Mouse (Mus musculus) lung, adult 2 months (tissue): ENCODE measurements around the gene Haus6.

Source experiments
- CTCF ChIP-seq: fragments of 200-500 bp; IDR thresholded peaks from 2 replicates; pipeline ENCODE4 v1.5.1; 2011; ENCODE audit warnings: mild to moderate bottlenecking, low read length, control low read depth; ENCODE audit not compliant: insufficient read depth
- POLR2A ChIP-seq: fragments of 200-500 bp; IDR thresholded peaks from 2 replicates; pipeline ENCODE4 v1.6.1; 2011; ENCODE audit warnings: low read depth, mild to moderate bottlenecking, control low read depth, low read length, borderline replicate concordance; ENCODE audit errors: extremely low read depth

- TF ChIP-seq CTCF (no peak), POLR2A (no peak)
Measured at GRCm38 (mm10) chr4:86529161-86529560, 82.7 kb downstream of the Haus6 start.
